Mouse (Mus musculus) E14TG2a.4 (cell line): ENCODE measurements around the gene Rbck1.

ENCODE experiments used
- CTCF ChIP-seq: conservative IDR thresholded peaks from 2 replicates; pipeline ENCODE4 v1.5.1; 2014; ENCODE audit warnings: low read length
- NANOG ChIP-seq: IDR thresholded peaks from 2 replicates; pipeline ENCODE4 v1.6.1; 2014; ENCODE audit warnings: borderline replicate concordance, low read length, mixed read lengths
- POU5F1 ChIP-seq: IDR thresholded peaks from 2 replicates; pipeline ENCODE4 v1.6.1; 2014; ENCODE audit warnings: low read length, borderline replicate concordance

- no peak for TF ChIP-seq CTCF
- TF ChIP-seq NANOG = no peak
- TF ChIP-seq POU5F1 = no peak
These were observed 41.1 kb upstream of the Rbck1 start for GRCm38 (mm10) chr2:152373547-152373946.
